Mouse (Mus musculus): ENCODE results near the gene Sbk3. TPM values are rescaled to one million over a fixed set of nuclear protein-coding genes. Genes with fewer than 3 reads are reported as not detected.

Gene Sbk3
- total RNA-seq, 2 experiments from 2014 or later: 0.59 to 0.66 TPM

DNA sequence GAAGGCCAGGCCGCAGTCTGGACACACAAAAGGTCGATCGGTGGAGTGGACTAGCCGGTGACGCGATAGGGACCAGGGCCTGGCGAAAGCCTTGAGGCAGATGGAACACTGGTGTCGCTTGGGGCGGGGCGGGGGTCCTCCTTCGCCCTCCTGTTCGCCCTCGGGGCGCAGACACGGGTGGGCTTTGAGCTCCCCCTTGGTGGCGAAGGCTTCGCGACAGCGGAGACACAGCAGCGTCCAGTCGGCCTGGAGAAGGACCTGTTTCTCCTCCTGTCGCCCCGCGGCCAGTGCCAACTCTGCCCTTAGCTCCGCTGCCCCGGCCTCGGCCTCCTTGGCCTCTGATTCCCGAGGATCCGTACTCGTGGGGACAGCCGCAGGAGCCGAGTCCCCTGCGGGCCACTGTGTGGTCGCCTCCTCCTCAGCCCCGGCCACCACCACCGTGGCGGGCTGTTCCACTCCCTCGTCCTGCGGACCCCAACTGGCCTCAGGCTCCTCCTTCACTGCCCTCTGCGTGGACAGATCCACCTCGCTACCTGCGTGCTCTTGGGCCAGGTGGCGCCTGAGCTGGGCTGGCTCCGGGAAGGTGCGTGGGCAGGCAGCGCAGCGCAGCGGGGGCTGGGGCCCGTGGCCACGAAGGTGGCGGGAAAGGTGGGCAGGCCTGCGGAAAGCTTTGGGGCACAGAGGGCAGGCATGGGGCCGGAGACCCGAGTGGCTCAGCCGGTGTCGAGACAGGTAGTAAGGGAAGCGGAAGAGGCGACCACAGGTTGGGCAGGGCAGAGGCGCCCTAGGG is 23.2 kb upstream of the Sbk3 start:
- no peak for DNase-seq (ENCODE audit: extremely low spot score in 1 of 2, low spot score in 1 of 2)

DNA sequence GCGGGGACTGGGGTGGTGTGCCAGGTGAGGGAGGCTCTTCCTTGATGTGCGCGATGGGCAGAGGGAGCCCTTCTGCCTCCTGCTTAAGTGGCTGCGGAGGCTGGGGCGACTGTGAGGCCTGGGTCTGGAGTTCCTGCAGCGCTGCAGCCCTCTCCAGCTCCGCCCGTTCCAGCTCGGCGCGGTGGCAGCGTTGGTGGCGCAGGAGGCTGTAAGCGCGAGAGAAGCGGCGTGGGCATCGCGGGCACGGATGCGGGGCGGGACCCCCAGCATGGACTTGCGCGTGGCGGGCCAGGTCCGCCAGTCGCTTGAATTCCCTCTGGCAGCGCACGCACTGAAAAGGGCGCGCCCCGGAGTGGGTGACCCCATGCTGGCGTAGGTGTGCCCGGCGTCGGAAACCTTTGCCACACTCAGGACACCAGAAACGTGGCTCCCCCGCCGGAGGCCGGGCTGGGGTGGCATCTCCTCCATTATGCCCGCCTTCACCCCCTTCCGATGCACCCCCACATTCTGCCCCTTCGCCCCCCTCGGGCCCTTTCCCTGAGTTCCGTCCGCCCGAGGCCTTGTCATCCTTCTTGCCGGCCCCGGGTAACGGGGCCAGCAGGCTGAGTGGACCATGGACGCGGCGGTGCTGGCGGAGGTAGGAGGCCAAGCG is 22.5 kb upstream of the Sbk3 start:
- no peak for DNase-seq (ENCODE audit: extremely low spot score in 1 of 2, low spot score in 1 of 2)

DNA sequence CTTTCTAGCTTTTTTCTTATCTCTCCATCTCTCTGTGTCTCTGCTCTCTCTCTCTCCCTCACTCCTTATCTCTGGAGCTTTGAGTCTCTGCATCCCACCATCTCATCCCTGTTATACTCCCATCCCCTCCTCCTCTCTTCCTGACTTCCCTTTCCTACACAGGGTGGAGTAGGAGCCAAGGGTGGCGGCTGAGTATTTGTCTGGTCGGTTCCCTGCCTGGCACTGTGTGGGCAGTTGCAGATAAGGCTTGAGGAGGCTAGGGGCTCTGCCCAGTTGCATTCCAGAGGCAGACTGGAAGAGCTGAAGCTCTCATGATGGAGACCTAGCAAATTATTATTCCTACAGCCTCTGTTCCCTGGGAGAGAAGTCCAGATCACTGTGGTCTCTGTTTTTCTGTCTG is 17.3 kb upstream of the Sbk3 start:
- no peak for DNase-seq (ENCODE audit: extremely low spot score in 1 of 2, low spot score in 1 of 2)

DNA sequence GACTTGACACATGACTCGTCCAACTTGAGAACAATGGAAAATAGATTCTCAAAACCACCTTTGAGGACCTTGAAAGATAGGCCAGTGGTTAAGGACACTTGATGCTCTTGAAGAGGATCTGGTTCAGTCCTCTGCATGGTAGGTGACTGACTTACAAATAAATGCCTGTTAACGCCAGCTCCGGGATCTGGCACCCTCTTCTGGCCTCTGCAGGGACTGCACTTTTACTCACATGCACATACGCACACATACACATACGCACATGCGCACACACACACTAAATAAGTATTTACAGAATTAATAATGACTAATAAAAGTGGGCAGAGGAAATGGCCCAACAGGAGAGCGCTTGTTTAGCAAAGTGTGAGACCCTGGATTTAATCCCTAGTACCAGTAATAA is 5.9 kb upstream of the Sbk3 start:
- DNase-seq (ENCODE audit: extremely low spot score in 1 of 2, low spot score in 1 of 2): no peak

DNA sequence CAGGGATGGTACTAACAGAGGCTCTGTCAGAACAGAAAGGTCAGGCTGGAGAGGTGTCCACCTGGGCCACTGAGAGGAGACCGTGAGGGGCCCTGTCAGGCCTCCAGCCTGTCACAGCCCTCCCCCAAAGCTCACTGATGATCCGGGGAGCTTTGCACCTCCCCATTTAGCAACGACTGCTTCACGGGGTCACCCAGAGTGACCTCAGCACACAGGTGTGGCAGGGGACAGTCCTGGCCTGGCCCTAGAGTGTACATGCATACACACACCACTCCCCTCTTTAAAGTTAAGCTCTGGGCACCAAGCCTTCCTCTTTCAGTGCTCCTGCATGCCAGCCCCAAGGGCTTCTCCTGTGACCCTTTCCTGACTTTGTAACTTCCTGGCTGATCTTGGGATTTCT is 4.5 kb upstream of the Sbk3 start:
- no peak for DNase-seq (ENCODE audit: extremely low spot score in 1 of 2, low spot score in 1 of 2)

DNA sequence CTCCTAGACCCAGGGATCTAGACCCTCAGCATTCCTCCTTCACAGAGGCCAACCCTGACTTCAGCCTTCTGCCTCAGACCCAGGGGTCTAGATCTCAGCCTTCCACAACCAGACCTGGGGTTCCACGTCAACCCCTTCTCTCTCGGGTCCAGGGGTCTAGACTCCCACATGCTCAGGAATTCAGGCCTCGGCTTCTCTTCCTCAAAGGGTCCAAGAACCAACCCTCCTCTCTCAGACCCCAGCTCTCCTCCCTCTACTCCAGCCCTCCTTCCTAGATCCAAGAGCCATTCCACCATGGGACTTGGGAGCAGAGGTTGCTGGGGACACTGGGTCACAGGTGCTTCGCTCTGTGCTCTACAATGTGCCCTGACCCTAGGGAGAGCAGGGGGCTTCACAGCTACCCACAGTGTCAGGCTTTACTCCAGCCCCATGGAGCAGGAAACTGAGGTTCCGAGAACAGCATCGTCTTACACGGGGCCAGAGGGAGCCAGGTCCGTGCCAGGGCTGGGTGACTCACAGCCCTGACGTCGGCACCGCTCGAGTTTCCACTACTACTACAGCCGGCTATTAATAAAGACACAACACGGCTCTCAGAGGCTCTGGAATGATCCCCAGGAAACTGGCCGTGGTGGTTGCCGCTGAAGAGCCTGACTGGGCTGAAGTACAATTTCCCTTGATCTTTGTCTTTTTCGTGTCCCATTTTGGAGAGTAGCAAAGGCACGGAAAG is 1.5 kb upstream of the Sbk3 start:
- no peak for DNase-seq (ENCODE audit: extremely low spot score in 1 of 2, low spot score in 1 of 2)

DNA sequence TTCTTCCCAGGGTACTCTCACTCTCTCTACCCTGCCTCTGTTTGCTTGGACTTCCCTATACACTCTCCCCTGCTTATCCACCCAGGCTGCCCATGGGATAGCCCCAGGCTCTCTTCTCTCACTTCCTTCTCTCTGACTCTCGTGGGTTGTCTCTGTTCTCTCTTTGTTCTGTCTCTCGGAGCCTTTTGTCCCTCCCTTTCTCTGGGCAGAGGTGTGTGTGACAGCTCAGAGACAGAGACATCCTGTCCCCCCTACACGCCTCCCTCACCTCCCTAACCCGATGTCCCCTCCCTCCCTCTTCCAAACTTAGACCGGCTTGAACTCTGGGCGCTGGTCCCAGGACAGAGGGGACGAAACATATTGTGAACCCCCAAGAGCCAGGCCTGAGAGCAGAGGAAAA is 742 bp upstream of the Sbk3 start:
- DNase-seq (ENCODE audit: extremely low spot score in 1 of 2, low spot score in 1 of 2): no peak

DNA sequence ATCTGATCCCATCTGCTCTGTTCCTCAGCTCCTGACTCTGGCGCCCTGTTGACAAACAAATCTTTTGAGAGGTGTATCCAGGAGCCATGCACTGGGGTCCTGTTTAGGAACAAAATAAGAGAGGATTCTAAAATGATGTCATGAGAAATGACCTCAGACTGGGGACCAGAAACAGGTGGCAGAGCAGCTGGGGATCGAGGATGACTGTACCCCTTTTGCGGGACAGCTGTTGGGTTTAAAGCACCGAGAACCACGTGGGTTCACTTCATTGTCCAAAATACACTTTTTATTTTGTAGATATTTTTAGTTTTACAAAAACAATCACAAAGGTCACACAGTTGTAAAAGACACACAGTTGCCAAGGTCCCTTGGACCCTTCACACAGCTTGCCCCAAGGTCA is 6.0 kb downstream of the Sbk3 start:
- no peak for DNase-seq (ENCODE audit: extremely low spot score in 1 of 2, low spot score in 1 of 2)

DNA sequence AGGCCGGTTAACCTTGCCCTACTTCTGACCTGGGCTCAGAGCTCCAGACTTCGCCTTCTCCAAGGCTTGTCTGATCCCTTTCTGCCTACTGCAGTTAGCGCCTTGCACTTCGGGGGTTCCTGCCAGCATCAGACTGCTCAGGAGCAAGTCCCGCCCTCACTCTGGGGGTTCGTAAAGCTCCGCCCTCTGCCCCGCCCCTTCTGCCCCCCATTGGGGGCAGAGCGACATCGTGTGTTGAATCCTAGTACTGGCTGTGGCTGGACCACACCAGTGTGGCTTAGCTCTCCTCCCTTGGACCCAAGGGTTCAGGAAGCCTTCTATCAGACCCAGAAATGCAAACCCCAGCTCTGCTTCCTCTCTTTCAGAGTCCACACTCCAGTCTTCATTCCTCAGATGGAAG is 6.7 kb downstream of the Sbk3 start, which contains the start of gene Sbk2:
Sbk2 (minus strand) TSS at position 135 of the 400 bp plus-strand sequence.
- peak; percentile 59 to 66 for DNase-seq (ENCODE audit: extremely low spot score in 1 of 2, low spot score in 1 of 2)

DNA sequence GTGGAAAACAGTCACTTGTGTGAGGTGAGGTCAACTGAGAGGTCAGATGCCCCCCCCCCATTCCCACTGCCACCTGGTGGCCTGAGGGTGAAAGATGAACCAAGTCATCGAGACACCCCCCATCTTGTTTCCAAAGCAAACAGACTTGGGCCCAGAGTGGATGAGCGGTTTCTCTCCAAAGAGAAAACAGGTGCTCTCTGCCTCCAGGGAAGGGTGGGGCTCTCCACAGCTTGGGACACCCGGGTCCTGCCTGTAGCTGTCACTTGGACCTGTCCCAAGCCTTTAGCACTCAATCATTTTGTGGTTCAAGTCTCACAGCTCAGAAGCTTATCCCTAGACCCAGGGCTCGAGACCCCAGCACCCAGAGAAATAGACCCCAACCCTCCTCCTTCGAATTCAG is 7.4 kb downstream of the Sbk3 start:
- no peak for DNase-seq (ENCODE audit: extremely low spot score in 1 of 2, low spot score in 1 of 2)

DNA sequence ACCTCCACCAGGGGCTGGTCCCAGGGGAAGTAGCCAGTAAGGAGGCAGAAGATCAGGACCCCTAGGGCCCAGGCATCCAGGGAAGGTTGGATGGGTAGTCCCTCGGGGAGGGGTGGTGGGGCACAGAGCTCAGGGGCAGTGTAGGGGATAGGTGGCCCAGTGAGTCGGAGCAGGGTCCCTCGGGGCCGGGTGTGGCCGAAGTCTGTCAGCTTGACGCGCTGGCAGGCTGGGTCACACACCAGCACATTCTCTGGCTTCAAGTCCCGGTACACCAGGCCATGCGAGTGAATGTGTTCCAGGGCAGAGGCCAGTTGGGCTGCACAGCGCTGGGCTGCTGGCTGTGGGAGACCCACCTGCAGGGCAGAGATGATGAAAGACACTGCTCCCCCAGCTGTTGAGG is 13.6 kb downstream of the Sbk3 start:
- no peak for DNase-seq (ENCODE audit: extremely low spot score in 1 of 2, low spot score in 1 of 2)

DNA sequence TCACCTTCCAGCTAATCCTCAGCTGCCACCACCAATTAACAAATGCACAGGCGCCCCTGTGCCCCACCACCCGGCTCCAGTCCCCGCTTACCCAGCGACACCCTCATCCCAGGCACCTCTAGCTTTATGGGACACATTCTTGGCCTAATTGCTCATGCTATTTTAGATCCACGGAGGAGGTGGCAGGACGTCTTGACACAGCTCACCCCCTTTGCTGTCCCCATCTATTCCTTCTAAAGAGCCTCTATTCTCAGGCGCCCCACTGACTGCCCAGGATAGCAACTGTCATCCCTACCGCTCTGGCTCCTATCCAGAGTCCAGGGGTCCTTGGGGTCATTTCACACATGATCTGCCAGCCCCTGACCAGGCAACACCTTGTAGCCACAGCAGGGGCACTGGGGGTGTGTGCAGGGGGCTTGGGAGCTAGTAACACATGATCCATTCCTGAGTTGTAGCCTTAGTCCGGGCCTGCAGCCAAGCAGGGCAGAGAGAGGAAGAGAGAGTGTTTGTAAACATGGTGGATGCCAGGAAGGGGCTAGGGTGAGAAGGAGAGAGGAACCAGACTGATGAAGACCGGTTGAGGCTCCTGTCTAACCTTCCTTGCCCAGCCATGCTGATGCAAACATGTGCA is 17.0 kb downstream of the Sbk3 start:
- DNase-seq (ENCODE audit: extremely low spot score in 1 of 2, low spot score in 1 of 2): no peak

DNA sequence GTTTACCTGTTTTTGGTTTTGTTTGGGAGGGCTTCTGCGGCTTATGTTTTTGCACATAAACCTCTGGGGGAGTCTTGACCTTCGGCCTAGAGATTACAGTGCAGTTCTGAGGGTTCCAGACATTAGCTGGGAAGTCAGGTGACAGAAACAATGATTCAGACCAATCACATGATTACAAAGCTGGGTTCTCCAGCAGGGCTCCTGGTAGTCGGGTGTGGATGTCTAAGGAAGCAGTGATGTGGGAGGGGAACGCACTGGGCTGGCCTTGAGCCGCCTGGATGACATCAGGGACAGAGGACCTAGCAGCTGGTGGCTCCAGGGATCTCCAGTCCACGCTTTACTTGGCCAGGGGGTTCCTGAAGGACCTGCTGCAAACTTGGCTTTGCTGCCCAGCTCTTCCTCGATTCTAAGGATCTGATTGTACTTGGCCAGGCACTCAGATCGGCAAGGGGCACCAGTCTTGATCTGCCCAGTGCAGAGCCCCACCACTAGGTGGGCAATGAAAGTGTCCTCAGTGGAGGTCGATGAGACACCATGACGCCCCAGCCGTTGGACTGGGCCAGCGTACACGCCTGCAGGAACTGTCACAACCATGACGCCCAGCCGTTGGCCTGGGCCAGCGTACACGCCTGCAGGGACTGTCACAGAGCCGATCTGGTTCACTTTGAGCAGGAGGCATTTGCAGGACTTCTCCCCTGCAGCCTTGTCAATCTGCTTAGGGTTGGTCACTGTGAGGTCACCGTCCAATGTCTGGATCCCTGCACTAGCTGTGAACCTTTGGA is 20.2 kb downstream of the Sbk3 start:
- no peak for DNase-seq (ENCODE audit: extremely low spot score in 1 of 2, low spot score in 1 of 2)

DNA sequence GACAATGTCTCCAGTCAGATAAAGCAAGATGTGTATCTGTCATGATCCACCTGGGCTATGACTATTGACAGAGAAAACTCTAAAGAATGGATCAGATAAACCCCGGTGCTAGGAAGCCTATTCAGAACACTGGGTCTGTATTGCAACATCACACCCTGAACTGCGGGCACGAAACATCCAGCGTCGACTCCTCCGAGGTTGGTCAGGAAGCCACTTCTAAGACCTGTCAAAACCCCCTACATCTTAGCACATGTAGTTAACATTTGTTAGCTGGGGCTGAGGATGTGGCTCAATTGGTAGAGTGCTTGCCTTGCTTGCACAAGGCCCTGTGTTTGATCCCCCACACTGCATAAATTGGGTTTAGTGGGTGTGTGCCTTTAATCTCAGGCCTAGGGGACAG is 22.6 kb downstream of the Sbk3 start:
- DNase-seq (ENCODE audit: extremely low spot score in 1 of 2, low spot score in 1 of 2): no peak

DNA sequence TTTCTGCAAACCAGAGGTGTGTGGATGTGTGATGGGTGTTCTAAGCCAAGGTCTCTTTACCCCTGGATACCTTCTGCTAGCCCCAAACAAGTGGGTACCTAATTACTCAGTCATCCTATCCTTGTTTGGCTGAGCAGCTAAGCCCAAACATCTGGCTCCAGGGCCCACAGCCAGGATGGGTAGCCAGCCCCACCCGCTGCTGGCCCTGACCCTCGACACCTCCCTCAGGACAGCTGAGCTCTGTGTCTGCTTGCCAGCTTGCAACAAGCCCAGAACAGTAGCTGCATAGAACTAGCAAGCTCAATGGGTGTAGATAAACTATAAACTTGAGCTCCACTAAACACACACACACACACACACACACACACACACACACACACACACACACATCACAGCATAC is 23.1 kb downstream of the Sbk3 start:
- DNase-seq (ENCODE audit: extremely low spot score in 1 of 2, low spot score in 1 of 2): no peak

DNA sequence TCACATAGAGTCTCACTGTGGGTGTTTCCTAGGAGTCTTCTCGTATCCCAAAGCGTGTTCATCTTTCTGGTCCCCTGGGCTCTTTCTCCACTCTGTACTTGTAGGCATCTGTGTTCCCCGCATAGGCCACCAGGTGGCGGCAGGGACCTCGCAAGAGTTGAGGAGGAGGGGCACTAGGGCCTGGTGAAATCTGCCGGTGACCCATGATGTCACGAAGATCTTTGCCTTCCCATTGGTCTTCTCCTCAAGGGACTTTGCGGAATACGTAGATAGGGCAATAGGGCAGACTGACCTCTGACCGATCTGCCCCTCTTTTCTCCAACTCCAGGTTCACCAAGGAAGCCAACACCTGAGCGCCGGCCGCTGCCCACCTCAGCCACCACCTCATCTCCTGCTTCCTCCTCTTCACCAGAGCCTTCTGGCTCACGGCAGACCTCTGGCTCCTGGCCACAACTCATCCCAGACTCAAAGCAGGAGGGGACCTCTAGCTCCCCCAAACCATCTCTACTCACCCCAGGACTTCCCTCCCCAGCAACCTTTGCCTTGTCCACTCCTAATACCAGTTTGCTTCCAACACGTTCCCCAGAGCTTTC is 27.6 kb downstream of the Sbk3 start:
- peak; percentile 92 to 95 for DNase-seq (ENCODE audit: extremely low spot score in 1 of 2, low spot score in 1 of 2)

DNA sequence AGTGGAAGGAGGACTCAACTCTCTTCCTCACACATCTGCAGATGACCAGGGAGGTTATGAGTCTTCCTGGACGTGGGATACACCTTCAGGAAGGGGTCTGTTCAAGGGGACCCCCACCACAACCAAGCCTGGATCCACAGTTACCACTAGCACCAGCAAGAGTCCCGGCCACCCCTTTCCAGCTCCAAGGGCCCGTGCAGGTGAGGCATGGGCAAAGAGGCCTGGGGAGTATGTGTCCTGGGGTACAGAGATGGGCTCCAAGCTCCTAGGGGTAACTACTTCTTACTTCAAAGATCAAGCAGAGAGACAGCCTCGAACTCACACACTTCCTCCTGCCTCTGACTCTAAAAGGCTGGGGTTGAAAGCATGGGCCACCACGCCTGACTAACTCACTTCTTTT is 28.3 kb downstream of the Sbk3 start:
- DNase-seq (ENCODE audit: extremely low spot score in 1 of 2, low spot score in 1 of 2): no peak

DNA sequence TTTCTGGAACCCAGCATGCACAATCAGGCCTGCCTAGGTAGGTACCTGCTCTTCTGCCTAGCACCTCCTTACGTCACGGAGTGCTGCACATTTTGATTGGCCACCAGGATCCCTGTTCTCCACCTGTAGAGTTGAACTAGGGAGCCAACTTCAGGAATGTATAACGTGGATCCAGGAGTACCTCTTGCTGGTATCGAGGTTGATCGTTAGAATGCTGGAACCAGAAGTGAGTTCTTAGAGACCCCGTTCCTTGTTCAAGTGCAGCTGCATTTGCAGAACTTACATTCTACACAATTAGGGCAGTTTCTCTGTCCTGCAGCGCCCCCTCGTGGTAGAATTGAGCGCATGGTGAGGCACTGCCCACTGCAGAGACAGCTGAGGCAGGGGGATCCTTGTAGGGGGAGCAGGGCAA is 30.9 kb downstream of the Sbk3 start:
- DNase-seq (ENCODE audit: extremely low spot score in 1 of 2, low spot score in 1 of 2): peak; percentile 77 to 92

DNA sequence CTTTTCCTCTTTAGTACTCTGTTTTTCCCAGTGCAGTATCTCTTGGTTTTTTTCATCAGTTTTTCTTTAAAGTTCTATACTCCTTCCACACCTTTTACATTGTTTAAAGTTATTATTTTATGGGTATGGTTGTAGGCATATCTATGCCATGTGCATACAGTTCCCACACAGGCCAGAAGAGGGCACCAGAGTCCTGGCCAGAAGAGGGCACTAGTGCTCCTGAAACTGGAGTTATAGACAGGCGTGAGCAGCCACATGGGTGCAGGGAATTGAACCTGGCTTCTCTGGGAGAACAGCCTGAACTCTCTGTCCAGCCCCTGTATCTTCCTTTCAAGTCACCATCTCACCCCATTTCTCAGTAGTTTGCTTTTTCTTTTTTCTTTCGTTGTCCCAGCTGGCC is 32.5 kb downstream of the Sbk3 start:
- DNase-seq (ENCODE audit: extremely low spot score in 1 of 2, low spot score in 1 of 2): peak in 1 of 2 experiments; percentile 77

DNA sequence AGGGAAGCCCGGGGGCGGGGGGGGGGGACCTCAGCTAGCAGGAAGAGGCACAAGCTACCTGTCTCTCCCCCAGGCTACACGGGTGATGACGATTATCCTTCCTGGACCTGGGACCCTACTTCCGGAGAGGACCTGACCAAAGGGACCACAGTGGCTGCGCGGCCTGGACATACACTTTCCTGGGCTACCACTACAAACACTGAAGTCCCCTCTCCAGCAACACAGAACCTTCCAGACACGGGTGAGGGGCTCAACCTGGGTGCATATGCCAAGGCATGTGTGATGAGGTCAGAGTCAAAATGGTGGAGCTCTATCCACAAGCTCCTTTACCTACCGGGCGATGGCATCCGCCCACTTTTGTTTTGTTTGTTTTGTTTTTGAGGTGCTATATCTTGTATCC is 33.6 kb downstream of the Sbk3 start:
- DNase-seq (ENCODE audit: extremely low spot score in 1 of 2, low spot score in 1 of 2): no peak
